Mouse (Mus musculus) heart, postnatal 0 days (tissue): ENCODE results near the gene Cux1. TPM values are rescaled to one million over a fixed set of nuclear protein-coding genes. Genes with fewer than 3 reads are reported as not detected.
"Not testable (repeated sequence)": the region's sequence is repeated elsewhere in the genome, so short reads cannot be mapped to it uniquely, and the experiment has no call there.

Experiments used
- ATAC-seq: fragments of 200-750 bp; cut with Nextera tagmentation; 2 replicates; pipeline ENCODE4 v1.8.0; 2017; ENCODE audit warnings: low read depth, moderate number of reproducible peaks, moderate library complexity; ENCODE audit not compliant: insufficient read depth
- DNase-seq: peaks from one replicate; pipeline ENCODE4 v3.0.0-alpha.2; 2016; ENCODE audit warnings: low spot score
- H3K27ac ChIP-seq: fragments of 300-500 bp; sonication (generic); 2 replicates; pipeline ENCODE4 v1.5.1; 2014; ENCODE audit warnings: low read depth, mild to moderate bottlenecking
- H3K27me3 ChIP-seq: fragments of 300-500 bp; sonication (generic); 2 replicates; pipeline ENCODE4 v1.6.1; 2014; ENCODE audit warnings: low read length, mixed read lengths; ENCODE audit not compliant: control insufficient read depth, insufficient read depth
- H3K36me3 ChIP-seq: fragments of 300-500 bp; sonication (generic); replicated peaks from 2 replicates; pipeline ENCODE4 v1.6.1; 2014; ENCODE audit warnings: low read length, mixed read lengths; ENCODE audit not compliant: control insufficient read depth, insufficient read depth
- H3K4me1 ChIP-seq: fragments of 300-500 bp; sonication (generic); 2 replicates; pipeline ENCODE4 v1.6.1; 2014; ENCODE audit warnings: antibody characterized with exemption; ENCODE audit not compliant: control insufficient read depth, insufficient read depth
- H3K4me2 ChIP-seq: fragments of 300-500 bp; sonication (generic); 2 replicates; pipeline ENCODE4 v1.6.1; 2014; ENCODE audit warnings: low read depth, mild to moderate bottlenecking, low read length, moderate library complexity
- H3K4me3 ChIP-seq: fragments of 300-500 bp; sonication (generic); 2 replicates; pipeline ENCODE4 v1.5.1; 2014; ENCODE audit warnings: low read depth, low read length
- H3K9ac ChIP-seq: fragments of 300-500 bp; sonication (generic); replicated peaks from 2 replicates; pipeline ENCODE4 v1.6.1; 2014; ENCODE audit warnings: low read depth, low read length, mixed read lengths
- H3K9me3 ChIP-seq: fragments of 300-500 bp; sonication (generic); replicated peaks from 2 replicates; pipeline ENCODE4 v1.6.1; 2016; ENCODE audit warnings: low read length; ENCODE audit not compliant: control insufficient read depth
- CTCF ChIP-seq: IDR thresholded peaks from 2 replicates; pipeline ENCODE4 v1.5.1; 2016; ENCODE audit warnings: antibody characterized with exemption, control low read depth, low read depth
- EP300 ChIP-seq: IDR thresholded peaks from 2 replicates; pipeline ENCODE4 v1.6.1; 2016; ENCODE audit warnings: antibody characterized with exemption, low read depth
- WGBS: fragments of 180-500 bp; shearing (Covaris S2); extraction: QIAGEN DNeasy Blood & Tissue Kit; methylation state at CpG from one replicate; pipeline ENCODE4 v1.1.7; 2014; 5-methylcytosine and 5-hydroxymethylcytosine counted together
- polyA plus RNA-seq: library from polyadenylated mRNA; unstranded; fragments of >200 nt; fragmentation: Nextera tagmentation; extraction: Ambion mirVana; gene quantifications from 2 replicates; pipeline ENCODE4 v1.2.1, GENCODE M21; 2015
- total RNA-seq: library from RNA; depleted of rRNA; stranded (reverse); fragments of >200 nt; gene quantifications from 2 replicates; pipeline ENCODE4 v1.2.3, GENCODE M21; 2014; ENCODE audit warnings: low replicate concordance

Gene Cux1
- total and polyA plus RNA-seq, 2 experiments from 2014 or later: 50.7 to 89.5 TPM

DNA sequence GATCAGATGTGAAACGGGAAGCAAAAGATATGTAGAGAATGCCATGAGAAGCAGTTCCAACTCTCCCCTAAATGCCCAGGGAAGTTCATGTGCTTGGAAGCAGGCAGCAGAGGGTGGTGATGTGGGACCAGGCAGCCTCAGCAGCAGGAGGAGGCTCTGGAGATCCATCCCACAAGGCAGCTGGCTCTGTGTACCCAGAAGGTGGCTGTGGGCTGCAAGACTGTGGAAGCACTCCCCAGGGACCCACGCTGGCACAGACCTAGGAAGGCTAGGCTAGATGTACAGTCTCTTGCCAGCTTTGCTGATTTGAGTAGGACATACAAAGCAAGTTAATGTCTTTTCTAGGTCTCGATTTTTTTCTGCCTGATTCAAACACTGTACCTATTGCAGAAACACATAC, 91.0 kb downstream of the Cux1 start:
- no peak for ATAC-seq
- Histone ChIP-seq H3K9me3 (no peaks in the 10 kb centered on the region), H3K9ac (no peak overlapping the region), H3K4me2 (no peak overlapping the region), H3K36me3 (0 out of 2 replicates have a peak, but pooled peaks cover 3% of the 10 kb centered on the region), H3K4me1 (peaks cover 67% of the 10 kb centered on the region), H3K4me3 (no peak overlapping the region), H3K27me3 (no peaks in the 10 kb centered on the region), H3K27ac (peak overlapping the region; percentile 62)
- TF ChIP-seq CTCF: no peak
- no peak for TF ChIP-seq EP300
- 45% methylated on average over 3 of the region's 3 CpGs for WGBS
- DNase-seq: no peak

DNA sequence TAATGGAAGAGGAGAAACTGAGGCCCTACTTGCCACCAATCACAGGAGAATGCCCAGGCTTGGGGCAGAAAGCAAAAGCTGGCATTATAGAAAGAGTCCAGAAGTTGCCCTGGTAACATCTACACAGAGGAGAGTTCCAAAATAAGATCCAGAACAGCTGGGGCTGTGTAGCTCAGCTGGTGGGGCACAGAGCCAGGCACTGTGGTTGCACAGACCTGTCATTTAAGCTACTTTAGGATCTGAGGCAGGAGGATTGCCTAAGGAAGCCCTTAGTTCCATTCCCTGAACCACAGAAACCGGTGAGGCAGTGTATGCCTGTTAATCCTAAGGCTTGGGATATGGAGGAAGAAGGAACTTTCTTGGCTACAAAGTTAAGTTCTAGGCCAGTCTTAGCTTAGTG, 92.1 kb downstream of the Cux1 start:
- DNase-seq (no peak), ATAC-seq (no peak)
- Histone ChIP-seq H3K9me3 (no peaks in the 10 kb centered on the region), H3K4me3 (no peak overlapping the region), H3K27me3 (no peaks in the 10 kb centered on the region), H3K36me3 (0 out of 2 replicates have a peak, but pooled peaks cover 3% of the 10 kb centered on the region), H3K27ac (peak overlapping the region; percentile 8; the same call in 1 of the 2 replicates), H3K4me1 (peaks cover 67% of the 10 kb centered on the region), H3K9ac (no peak overlapping the region), H3K4me2 (no peak overlapping the region)
- 84% methylated on average over 1 of the region's 1 CpGs for WGBS
- no peak for TF ChIP-seq CTCF
- no peak for TF ChIP-seq EP300

DNA sequence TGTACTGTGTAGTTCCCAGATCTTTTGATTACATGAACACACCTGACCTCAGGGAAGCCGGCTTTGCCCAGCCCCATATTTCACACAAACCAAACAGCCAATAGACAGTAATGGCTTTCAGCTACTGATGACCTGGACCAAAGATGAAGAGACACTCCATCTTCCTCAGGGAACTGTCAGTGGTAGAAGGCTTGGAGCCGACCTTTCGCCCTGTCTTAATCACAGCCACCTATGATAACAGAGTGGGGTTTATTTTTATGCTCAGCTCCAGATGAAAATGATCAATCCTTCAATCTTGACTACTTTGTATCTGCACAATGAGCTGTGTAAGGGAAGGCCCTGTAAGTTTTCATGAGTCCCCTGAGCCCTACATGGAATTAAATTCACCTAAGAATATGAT, 93.2 kb downstream of the Cux1 start:
- Histone ChIP-seq H3K4me2 (no peak overlapping the region), H3K36me3 (0 out of 2 replicates have a peak, but pooled peaks cover 3% of the 10 kb centered on the region), H3K27ac (0 out of 2 replicates have a peak overlapping the region, but pooled peaks have one; percentile 12), H3K27me3 (no peaks in the 10 kb centered on the region), H3K4me3 (no peak overlapping the region), H3K9me3 (no peaks in the 10 kb centered on the region), H3K4me1 (peaks cover 68% of the 10 kb centered on the region), H3K9ac (no peak overlapping the region)
- TF ChIP-seq EP300 (no peak), CTCF (no peak)
- WGBS: 72% methylated on average over 3 of the region's 3 CpGs
- DNase-seq (no peak), ATAC-seq (no peak)

DNA sequence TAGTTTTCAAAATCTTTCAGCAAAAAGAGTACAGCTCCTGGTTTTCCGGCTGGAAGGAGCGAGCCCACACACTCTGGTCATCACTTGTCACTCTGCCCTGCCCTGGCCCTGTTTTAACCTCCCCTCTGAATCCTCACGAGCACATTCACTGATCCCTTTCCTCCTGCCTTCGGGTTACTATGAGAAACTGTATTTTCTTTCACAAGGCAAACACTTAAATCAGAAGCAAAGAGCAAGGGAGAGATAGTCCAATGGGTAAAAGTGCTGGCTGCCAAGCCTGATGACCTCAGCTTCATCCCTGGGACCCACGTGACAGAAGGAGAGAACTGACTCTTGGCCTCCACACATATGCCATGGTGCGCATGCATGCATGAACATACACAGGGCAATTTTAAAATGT, 94.0 kb downstream of the Cux1 start:
- ATAC-seq: peak; percentile 81; the same call in 1 of the 2 replicates
- Histone ChIP-seq H3K27ac (peak overlapping the region; percentile 84), H3K9ac (no peak overlapping the region), H3K4me3 (no peak overlapping the region), H3K27me3 (no peaks in the 10 kb centered on the region), H3K4me2 (peak overlapping the region; percentile 8; the same call in 1 of the 2 replicates), H3K4me1 (peaks cover 68% of the 10 kb centered on the region), H3K36me3 (0 out of 2 replicates have a peak, but pooled peaks cover 3% of the 10 kb centered on the region), H3K9me3 (no peaks in the 10 kb centered on the region)
- WGBS: 29% methylated on average over 6 of the region's 6 CpGs
- TF ChIP-seq EP300: no peak
- no peak for TF ChIP-seq CTCF
- DNase-seq: peak; percentile 72

DNA sequence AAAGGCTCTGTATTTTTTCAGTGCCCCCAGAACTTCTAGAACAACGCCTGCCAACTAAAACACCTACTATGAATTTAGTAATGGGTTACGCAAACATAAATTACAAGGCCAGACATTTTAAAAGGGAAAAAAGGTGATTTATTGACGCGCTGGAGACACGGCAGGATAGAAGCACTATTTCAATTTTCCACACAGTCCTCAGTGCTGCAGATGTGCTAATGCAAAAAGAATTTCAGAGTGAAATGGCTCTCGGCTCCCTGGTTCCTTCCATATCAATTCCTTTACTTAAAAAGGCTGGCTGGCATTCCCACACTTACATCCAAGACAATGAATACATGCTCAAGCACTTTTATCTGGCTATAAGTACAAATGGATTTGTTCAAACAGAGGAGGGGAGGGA, 94.4 kb downstream of the Cux1 start:
- H3K4me1 ChIP-seq: peaks cover 68% of the 10 kb centered on the region
- no peaks in the 10 kb centered on the region for H3K9me3 ChIP-seq
- no peak overlapping the region for H3K9ac ChIP-seq
- ATAC-seq: no peak; the same call in 1 of the 2 replicates
- H3K4me2 ChIP-seq: peak overlapping the region; percentile 8; the same call in 1 of the 2 replicates
- 47% methylated on average over 6 of the region's 6 CpGs for WGBS
- TF ChIP-seq CTCF: no peak
- TF ChIP-seq EP300: no peak
- H3K36me3 ChIP-seq: 0 out of 2 replicates have a peak, but pooled peaks cover 3% of the 10 kb centered on the region
- no peak for DNase-seq
- no peaks in the 10 kb centered on the region for H3K27me3 ChIP-seq
- H3K27ac ChIP-seq: peak overlapping the region; percentile 84
- no peak overlapping the region for H3K4me3 ChIP-seq

DNA sequence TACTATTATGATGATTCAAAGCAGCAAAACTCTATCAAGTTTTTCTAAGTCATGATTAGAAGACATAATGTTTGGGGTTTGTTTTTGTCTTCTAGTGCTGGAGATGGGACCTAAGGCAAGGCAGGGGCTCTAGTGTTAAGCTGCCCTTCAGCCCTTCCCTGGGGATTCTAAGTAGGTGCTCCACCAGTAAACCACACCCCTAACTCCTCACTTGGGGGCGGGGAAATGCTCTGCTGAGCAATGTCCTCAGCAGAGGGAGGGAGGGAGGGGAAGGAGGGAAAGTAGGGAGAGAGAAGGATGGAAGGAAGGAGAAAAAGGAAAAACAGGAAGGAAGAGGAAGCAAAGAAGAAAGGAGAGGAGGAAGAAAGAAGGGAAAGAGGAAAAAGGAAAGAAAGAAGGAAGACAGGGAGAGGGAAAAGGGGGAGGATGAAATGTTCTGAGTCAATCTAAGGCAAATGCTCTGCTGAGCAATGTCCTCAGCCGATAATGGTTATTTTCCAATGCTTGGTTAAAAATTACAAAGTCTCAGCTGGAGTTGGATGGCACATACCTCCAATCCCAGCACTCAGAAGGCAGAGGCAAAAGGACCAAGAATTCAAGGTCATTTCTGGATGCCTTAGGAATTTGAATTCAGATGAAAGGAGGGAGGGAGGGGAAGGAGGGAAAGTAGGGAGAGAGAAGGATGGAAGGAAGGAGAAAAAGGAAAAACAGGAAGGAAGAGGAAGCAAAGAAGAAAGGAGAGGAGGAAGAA, 96.1 kb downstream of the Cux1 start:
- peaks cover 69% of the 10 kb centered on the region for H3K4me1 ChIP-seq
- not testable (repeated sequence) for H3K36me3 ChIP-seq, H3K27ac ChIP-seq, H3K9me3 ChIP-seq, H3K27me3 ChIP-seq, H3K4me3 ChIP-seq, DNase-seq, ATAC-seq, H3K4me2 ChIP-seq, H3K9ac ChIP-seq
- 51% methylated on average over 2 of the region's 2 CpGs for WGBS
